Mouse (Mus musculus) layer of hippocampus, postnatal 14 days (tissue): ENCODE measurements around the gene F2rl1. TPM values are rescaled to one million over a fixed set of nuclear protein-coding genes. Genes with fewer than 3 reads are reported as not detected.

Experiments used
- DNase-seq, 2 experiments: peaks; one replicate each; pipeline ENCODE4 v3.0.0; 2021 to 2022; ENCODE audit warnings: low spot score in 2 of 2, mixed read lengths in 1 of 2
- long read RNA-seq, 2 experiments: library from polyadenylated mRNA; stranded (forward); transcript quantifications; one replicate each; pipeline ENCODE4 v2.0.0; 2021
- total RNA-seq, 2 experiments: library from RNA; stranded (reverse); gene quantifications; 2 replicates each; pipeline ENCODE4 v1.2.3; 2021

F2rl1 gene
- under 1 TPM; 0.19 to 0.35 TPM for total RNA-seq
- long read RNA-seq, experiment 1 = 0 reads
- long read RNA-seq, experiment 2 = 0 reads

- no peak for DNase-seq
Observed at GRCm38 (mm10) chr13:95524674-95525491, at the start of gene F2rl1. TSS of gene F2rl1 (minus strand) at chr13:95525227.

DNA sequence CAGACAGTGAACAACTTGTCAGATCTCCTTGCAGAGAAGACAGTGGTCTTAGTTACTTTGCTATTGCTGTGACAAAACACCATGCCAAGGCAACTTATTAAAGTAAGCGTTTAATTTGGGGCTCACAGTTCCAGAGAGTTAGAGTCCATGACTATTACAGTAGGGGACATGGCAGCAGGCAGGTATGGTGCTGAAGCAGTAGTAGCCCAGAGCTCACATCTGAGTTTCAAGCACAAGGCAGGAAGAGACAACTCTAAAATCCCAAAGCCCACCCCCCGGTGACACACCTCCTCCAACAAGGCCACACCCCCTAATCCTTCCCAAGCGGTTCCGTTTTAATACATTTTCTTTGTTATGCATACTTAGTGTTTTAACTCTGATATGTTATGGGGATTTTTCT lies 45.9 kb upstream of the F2rl1 start:
- DNase-seq = no peak

- no peak for DNase-seq
Observed at GRCm38 (mm10) chr13:95569326-95569725, 44.3 kb upstream of the F2rl1 start.

- no peak for DNase-seq
Observed at GRCm38 (mm10) chr13:95568336-95568735, 43.3 kb upstream of the F2rl1 start.

DNA sequence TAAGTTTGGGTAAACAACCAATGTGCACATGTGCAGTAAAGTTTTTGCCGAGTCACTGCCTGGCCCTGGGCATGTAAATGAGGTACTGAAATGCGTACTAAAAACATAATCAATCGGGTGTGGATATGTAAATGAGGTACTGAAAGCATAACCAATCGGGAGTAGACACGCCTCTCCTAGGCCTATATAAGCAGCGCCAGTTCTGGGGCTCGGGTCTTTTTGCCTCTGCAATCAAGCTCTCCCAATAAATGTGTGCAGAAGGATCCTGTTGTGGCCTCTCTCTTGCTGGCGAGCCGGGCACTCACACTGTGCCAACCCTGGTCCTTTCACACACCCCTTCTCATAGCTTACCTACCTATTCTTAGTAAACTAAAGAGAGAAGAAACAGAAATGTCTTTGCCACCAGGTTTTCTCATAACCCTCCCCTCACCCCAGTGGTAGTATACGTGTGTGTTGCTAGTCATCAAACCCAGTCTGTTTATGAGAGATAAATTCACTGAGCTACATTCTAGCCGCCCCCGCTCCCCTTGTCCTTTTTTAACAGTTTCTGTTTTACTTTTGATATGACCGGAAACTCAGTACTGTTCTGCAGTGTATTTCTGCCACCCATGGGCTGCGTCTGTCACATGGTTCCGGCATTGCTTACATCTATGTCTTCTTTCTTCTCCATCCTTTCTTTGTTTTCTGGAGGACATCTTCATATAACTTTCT lies 42.0 kb upstream of the F2rl1 start:
- no peak for DNase-seq

DNA sequence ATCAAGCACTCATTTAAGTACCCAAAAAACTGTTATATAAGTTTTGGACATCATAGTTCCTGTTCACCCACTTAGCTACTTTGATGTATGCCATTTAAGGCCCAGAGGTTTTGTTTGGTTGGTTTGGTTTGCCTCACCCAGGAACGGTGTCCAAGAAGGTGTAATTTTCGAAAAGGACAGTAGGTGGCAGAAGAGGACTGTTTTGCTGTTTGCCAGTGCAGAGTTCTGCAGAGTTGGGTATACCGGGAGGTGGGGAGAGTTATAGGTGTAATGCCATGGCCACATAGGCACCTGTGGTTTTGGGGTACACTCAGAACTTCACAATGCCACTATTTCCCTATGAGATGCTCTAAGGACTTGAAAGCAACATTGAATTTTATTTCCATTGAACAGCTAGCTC lies 38.7 kb upstream of the F2rl1 start:
- peak; percentile 74 to 88 for DNase-seq

- DNase-seq = peak; percentile 29 to 72
Observed at GRCm38 (mm10) chr13:95563066-95563610, 38.1 kb upstream of the F2rl1 start.

- DNase-seq = no peak
Observed at GRCm38 (mm10) chr13:95557326-95557725, 32.3 kb upstream of the F2rl1 start.

- DNase-seq = no peak
Observed at GRCm38 (mm10) chr13:95553885-95554492, 29.0 kb upstream of the F2rl1 start.

- DNase-seq = no peak
Observed at GRCm38 (mm10) chr13:95550636-95551370, 25.8 kb upstream of the F2rl1 start.

GRCm38 (mm10) chr13:95549421-95549820 lies 24.4 kb upstream of the F2rl1 start:
- DNase-seq = no peak

GRCm38 (mm10) chr13:95548856-95549255 lies 23.8 kb upstream of the F2rl1 start:
- no peak for DNase-seq

- no peak for DNase-seq
Observed at GRCm38 (mm10) chr13:95548291-95548789, 23.3 kb upstream of the F2rl1 start.

- DNase-seq = no peak
Observed at GRCm38 (mm10) chr13:95547090-95547611, 22.1 kb upstream of the F2rl1 start.

- DNase-seq = no peak
Observed at GRCm38 (mm10) chr13:95546251-95546650, 21.2 kb upstream of the F2rl1 start.

- DNase-seq = no peak
Observed at GRCm38 (mm10) chr13:95545729-95546186, 20.7 kb upstream of the F2rl1 start.

GRCm38 (mm10) chr13:95538021-95538420 lies 13.0 kb upstream of the F2rl1 start:
- DNase-seq = no peak

- no peak for DNase-seq
Observed at GRCm38 (mm10) chr13:95536117-95536493, 11.1 kb upstream of the F2rl1 start.

DNA sequence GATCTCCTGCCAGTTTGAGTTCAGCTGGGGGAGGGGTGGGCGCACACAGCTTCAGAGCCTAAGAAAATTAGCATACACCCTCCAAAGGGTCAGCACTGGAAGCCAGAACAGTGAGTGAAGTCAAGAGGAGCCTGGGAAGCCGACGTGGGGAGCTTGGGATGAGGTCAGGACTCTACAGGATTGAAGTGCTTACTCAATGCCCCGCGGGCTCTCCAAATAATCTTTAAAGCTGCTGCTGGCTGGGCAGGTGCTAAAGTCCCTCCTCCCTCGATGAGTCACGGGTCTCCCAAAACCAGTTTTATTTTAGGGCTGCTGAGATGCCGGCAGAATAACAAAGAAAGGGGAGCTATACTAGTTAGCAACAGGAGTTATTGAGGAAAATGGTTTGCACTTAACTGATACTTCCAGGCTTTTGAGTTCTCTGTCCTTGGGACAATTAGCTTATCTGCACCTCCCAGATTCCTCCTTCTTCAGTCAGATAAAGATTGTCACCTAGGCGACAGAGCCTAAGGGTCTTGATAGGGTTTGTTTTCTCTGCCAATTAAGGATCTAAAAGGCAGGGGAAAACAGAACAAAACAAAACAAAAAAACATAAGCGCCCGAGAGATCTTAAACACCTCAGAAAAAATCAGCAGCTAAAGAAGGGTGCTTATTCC lies 10.6 kb upstream of the F2rl1 start:
- no peak for DNase-seq

- no peak for DNase-seq
Observed at GRCm38 (mm10) chr13:95535026-95535425, 10.0 kb upstream of the F2rl1 start.
